Mouse (Mus musculus): ENCODE measurements around the gene Uck1.

Uck1 gene

DNA sequence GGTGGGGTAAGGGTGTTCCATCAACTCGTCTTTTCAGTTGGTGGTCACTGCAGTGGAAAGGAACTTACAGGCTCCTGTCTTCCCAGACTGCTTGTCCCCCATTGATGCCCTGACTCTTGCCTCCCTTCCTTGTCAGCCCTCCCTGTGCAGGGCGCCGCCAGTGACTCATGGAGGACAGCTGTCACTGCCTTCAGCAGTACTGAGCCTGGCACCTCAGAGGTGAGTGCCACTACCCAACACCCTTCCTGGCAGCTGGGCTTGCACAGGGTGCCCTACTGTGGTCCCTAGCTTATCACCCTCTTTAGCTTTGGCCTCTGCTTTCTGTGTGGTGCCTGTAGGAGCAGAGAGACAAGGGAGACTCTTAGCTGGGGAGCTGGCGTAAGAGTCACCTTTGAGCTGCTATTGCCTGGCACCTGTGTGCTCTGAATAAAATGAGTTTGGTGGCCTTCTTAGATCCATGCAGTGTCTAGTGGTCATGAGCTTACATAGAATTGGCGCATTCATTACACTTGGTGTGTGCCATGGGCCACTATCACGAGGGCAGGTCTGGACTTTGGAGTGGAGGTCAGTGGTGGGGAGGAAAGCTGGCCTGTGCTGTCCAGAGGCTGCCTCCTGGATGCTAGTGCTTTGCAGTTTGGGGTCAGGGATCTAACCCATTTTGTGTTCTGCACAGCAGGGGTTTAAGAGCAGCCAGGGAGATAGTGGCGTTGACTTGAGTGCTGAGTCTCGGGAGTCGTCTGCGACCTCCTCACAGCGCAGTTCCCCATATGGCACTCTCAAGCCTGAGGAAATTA lies 41.2 kb downstream of the Uck1 start:
- DNase-seq (ENCODE audit: low spot score in 2 of 2), result no peak

DNA sequence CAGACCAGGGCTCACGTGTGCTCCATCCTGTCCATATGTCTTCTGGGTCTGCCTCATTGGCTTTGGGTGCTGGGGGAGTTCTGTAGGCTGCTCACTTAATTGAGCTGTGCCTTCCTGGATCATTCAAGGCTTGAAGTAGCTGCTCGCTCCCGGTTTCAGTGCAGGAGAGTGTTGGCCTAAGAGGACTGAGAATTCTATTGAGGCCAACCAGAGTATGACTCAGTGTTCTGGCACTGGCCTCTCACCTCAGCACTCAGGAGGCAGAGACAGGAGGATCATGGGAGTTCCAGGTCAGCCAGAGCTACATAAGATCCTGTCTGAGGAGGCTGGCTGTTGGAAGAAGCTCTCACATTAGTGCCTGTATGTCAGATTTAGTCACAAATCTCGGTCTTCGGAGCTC lies 41.8 kb downstream of the Uck1 start:
- no peak for DNase-seq (ENCODE audit: low spot score in 2 of 2)

DNA sequence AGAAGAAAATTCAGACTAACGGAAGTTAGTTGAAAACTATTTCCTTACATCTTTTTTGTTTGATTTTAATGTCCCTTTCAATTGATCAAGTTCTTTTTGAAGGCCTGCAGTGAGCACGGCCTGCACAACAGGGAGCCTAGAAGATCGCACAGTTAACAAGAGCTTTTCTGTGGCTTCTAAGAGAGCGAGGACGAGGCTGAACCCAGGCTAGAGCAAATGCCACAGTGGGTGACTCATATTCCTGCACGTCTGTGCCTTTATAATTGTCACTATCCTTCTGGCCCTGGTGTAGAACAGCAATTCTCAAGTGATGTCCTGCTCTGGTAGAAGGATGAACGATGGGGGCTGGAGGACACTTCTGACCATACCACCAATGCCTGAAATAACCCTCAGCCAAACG lies 42.3 kb downstream of the Uck1 start:
- DNase-seq (ENCODE audit: low spot score in 2 of 2), result no peak

DNA sequence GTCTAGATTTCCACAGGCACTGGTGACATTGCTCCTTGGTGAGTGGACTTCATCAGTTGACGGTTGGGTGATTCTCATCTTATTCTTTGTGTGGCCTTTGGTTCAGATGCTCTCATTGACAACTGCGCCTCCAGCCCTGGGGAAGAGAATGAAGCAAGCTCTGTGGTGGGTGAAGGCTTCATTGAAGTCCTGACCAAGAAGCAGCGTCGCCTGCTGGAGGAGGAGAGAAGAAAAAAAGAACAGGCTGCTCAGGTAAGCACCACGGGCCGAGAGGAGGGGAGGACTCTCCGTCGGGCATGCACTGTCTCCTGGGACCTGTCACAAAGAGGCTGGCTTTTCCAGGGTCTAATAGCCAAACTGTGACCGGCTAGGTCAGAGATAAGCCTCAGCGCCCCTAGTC lies 43.5 kb downstream of the Uck1 start:
- no peak for DNase-seq (ENCODE audit: low spot score in 2 of 2)

DNA sequence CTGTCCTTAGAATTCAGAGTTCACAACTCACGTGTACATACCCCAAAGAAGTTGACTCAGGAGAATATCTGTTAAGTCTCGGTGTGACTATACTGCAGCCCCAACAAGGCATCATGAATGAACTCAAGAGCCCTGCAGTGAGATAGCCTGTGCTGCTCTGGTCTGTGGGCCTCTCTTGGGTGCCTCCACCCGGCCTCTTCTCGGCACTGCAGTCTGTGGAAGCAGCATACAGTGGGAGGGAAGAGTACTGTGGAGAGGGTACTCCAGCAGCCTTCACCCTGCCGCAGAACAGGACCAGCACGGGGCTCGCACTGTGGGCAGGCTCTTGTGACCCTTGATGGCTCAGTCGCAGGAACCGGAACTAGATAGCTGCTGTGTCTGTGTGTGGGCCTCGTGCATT lies 44.4 kb downstream of the Uck1 start:
- DNase-seq (ENCODE audit: low spot score in 2 of 2), result no peak

DNA sequence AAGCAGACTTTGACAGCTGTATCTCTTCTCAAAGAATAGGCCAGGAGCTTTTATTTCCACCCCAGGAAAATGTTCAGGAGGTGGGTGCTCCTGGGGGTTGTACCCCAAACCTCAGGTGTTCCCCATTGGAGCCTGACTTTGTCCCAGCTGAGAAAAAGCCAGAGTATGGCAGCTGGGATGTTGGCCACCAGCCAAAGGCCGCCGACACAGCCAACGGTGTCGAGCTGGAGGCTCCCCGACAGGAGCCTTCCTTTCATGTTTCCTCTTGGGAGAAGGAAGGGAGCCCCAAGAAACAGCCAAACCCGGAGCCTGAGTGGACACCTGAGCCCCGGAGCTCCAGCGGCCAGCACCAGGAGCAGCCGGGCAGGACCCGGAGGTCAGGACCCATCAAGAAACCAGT lies 47.0 kb downstream of the Uck1 start:
- DNase-seq (ENCODE audit: low spot score in 2 of 2), result no peak

DNA sequence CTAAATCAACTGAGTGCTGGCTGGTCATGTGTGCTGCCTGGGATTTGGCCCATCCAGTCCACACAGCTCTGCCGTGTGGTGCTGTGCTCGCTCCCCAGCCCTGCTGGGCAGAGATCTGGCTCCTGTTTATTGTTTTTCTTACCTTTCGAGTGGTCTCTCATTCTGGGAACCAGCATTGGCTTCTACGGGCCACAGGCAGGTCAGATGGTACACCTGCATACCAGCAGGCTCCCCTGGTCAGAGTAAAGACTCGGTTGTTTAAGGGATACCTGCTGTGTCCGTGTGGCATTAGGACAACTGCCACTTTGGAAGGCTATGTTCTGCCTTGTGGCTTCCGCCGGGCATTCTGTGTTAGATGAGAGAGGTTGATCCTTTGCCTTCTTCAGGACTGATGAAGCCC lies 48.3 kb downstream of the Uck1 start:
- DNase-seq (ENCODE audit: low spot score in 2 of 2), result no peak

DNA sequence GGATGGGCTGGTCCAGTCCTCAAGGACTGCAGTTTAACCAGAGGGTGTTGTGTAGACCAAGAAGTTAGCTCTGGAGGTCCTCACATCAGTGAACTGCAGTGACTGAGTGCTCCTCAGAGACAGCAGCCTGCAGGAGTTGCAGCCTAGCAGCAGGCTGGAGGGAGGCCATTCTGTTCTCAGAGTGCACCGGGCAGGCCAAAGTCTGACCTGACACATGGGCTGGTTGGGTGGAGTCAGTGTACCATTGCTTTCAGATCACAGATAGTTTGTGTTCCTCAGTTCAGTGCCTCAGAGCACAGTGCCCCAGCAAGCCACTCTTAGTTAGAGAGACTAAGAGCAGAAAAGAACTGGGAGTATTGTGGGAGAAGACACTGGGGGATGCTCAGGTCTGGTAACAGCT lies 52.3 kb downstream of the Uck1 start:
- no peak for DNase-seq (ENCODE audit: low spot score in 2 of 2)

Data from spleen, postnatal 10 days (tissue).